Mouse (Mus musculus): ENCODE results near the gene Exoc4. TPM values are rescaled to one million over a fixed set of nuclear protein-coding genes. Genes with fewer than 3 reads are reported as not detected.

The Exoc4 gene
- total RNA-seq, 4 experiments from 2014 or later: 83.5 to 95.6 (median 86.1) TPM

- no peak for DNase-seq (ENCODE audit: low spot score in 2 of 2)
These were observed 745.0 kb downstream of the Exoc4 start for GRCm38 (mm10) chr6:33993842-33994241.

DNA sequence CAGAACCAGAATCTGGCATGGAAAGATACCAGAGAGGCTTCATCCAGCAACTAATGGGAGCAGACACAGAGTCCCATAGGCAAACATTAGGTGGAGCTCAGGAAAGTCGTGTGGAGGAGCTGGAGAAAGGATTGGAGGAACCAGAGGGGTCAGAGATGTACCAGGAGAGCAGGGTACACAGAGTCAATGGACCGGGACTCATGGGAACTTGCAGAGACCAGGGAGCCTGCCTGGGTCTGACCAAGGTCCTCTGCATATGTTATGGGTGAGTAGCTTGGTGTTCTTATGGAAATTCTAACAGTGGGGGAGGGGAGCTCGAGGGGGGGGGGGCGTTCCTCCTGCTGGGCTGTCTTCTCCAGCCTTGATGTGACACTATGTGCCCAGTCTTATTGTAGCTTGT lies 749.7 kb downstream of the Exoc4 start:
- DNase-seq (ENCODE audit: low spot score in 2 of 2): no peak

DNA sequence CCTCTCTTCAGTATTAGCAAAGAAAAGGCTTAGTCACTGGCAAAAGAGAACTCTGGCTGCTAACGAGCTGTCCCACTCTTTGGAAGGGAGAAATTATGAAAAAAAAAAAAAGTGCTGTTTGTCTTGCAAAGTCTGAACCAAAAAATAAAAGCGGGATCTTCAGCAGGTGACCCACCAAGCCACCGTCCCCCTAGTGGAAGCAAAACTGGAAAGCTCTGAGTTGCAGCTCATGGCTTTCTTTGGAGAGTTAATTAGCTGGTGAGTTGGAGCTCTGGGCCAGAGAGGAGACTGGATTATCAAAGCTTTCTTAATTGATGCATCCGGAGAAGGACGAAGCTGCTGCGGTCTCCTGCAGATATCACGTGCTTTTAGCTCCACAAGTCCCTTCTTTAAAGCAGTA lies 750.6 kb downstream of the Exoc4 start:
- no peak for DNase-seq (ENCODE audit: low spot score in 2 of 2)

- no peak for DNase-seq (ENCODE audit: low spot score in 2 of 2)
These were observed 751.8 kb downstream of the Exoc4 start for GRCm38 (mm10) chr6:34000644-34001043.

DNA sequence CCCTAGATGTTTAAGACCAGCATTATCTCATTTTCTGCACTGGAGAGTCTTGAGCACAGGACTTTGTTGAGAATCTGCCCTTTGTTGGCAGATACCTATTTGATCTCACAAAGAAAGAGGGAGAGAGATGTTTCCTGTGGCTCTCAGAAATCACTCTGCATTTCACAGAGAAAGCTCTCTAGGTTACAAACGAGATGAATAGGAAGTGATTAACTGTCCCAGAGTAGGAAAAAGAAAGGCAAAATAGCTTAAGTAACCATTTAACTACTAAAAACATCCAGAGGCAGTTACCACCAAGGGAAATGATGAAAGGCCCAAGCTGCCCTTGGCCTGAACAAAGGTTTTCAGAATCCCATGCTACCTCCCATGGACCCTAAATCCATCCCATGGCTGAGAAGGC lies 754.1 kb downstream of the Exoc4 start:
- DNase-seq (ENCODE audit: low spot score in 2 of 2): no peak

GRCm38 (mm10) chr6:34013469-34013868 lies 764.6 kb downstream of the Exoc4 start:
- no peak for DNase-seq (ENCODE audit: low spot score in 2 of 2)

Other genes with a start within 250 kb of the Exoc4 start
- gene Chchd3, start 188.8 kb upstream of the Exoc4 start, total RNA-seq (2022): 10 to 100 TPM; 82.5 to 88.4 (median 83.8) TPM